In the genomic region with DNA sequence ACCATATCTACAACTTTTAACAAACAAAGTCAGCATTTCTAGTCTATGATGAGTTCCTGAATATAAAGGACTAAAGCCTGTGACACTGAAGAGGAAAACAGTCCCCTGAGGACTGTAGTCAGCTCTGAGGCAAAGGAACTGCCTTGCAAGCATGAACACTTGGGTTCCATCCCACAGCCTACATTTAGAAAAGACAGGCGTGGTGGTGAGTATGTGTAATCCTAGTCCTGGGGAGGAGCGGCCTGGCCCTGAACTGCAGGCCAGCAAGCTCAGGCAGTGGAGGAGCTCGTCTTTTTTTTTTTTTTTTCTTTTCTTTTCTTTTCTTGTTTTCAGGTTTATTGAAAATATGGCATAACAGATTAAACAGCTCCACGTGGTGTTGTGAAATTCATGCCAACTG, we compare ENCODE assay signal across 20 mouse cellular contexts.
"Had no signal": no experiment of that assay in that cellular context is flagged by ENCODE, and none has a peak within 500 bp of the region (broad histone marks: within the 10 kb centered on the region; RNA-seq: fewer than 3 reads in every experiment).

No protein-coding gene starts in this region.

- H3K9ac ChIP-seq: lung, embryonic 14.5 days; midbrain, embryonic 13.5 days; midbrain, embryonic 15.5 days; neural tube, embryonic 13.5 days; neural tube, embryonic 15.5 days; stomach, embryonic 15.5 days had no signal

- H3K4me1 ChIP-seq: stomach, embryonic 15.5 days had no signal

- H3K36me3 ChIP-seq: midbrain, embryonic 13.5 days; midbrain, embryonic 15.5 days; neural tube, embryonic 13.5 days; neural tube, embryonic 15.5 days; stomach, embryonic 15.5 days had no signal

- ATAC-seq: midbrain, embryonic 13.5 days; midbrain, embryonic 15.5 days had no signal

- H3K9me3 ChIP-seq: midbrain, embryonic 13.5 days; midbrain, embryonic 15.5 days; neural tube, embryonic 13.5 days; neural tube, embryonic 15.5 days; stomach, embryonic 15.5 days had no signal

- DNase-seq: lung, adult 18-20 months; lung, embryonic 14.5 days; lung, postnatal 10 days; lung, postnatal 36 days; retina, postnatal 1 day; right cerebral cortex, adult 18-20 months; right cerebral cortex, postnatal 25 days; right cerebral cortex, postnatal 4 days; thymus, adult 2 months; thymus, postnatal 25 days; thymus, postnatal 4 days had no signal

- H3K27ac ChIP-seq: macrophage; midbrain, embryonic 13.5 days; midbrain, embryonic 15.5 days; neural tube, embryonic 13.5 days; neural tube, embryonic 15.5 days; stomach, embryonic 15.5 days; stomach, postnatal 0 days had no signal

- H3K27me3 ChIP-seq: megakaryocyte, embryonic 14.5 days; midbrain, embryonic 13.5 days; midbrain, embryonic 15.5 days; neural tube, embryonic 13.5 days; neural tube, embryonic 15.5 days; stomach, embryonic 15.5 days had no signal

- H3K4me3 ChIP-seq: megakaryocyte, embryonic 14.5 days; midbrain, embryonic 13.5 days; midbrain, embryonic 15.5 days; neural tube, embryonic 13.5 days; neural tube, embryonic 15.5 days; stomach, embryonic 15.5 days had no signal

- H3K4me2 ChIP-seq: lung, embryonic 14.5 days; midbrain, embryonic 11.5 days; midbrain, embryonic 13.5 days; midbrain, embryonic 15.5 days; neural tube, embryonic 13.5 days; neural tube, embryonic 15.5 days; stomach, embryonic 15.5 days had no signal
